Mouse (Mus musculus) cerebellum, adult 18-20 months (tissue): ENCODE results near the gene Prickle4.

Experiments used
- DNase-seq, 2 experiments: peaks; one replicate each; pipeline ENCODE4 v3.0.0; 2021

Gene Prickle4

GRCm38 (mm10) chr17:47704692-47705091 lies 10.2 kb upstream of the Prickle4 start:
- no peak for DNase-seq

DNA sequence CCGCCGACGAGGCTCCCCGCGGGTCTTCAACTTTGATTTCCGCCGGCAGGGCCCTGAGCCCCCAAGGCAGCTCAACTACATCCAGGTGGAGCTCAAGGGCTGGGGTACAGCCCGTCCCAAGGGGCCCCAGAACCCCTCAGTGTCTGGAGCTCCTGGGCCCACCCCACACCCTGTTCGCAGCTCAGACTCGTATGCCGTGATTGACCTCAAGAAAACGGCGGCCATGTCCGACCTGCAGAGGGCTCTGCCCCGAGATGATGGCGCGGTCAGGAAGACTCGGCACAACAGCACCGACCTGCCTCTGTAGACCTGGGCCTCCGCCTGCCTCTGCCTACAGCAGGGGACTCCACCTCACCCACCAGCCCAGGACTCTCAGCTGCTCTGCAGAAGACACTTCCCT lies 9.0 kb upstream of the Prickle4 start:
- DNase-seq: no peak

- DNase-seq: no peak
Measured at GRCm38 (mm10) chr17:47702548-47703345, 8.2 kb upstream of the Prickle4 start.

- DNase-seq: no peak
Measured at GRCm38 (mm10) chr17:47701793-47702192, 7.3 kb upstream of the Prickle4 start.

GRCm38 (mm10) chr17:47699055-47699454 lies 4.5 kb upstream of the Prickle4 start:
- no peak for DNase-seq

- DNase-seq: no peak
Measured at GRCm38 (mm10) chr17:47698156-47698555, 3.6 kb upstream of the Prickle4 start.

DNA sequence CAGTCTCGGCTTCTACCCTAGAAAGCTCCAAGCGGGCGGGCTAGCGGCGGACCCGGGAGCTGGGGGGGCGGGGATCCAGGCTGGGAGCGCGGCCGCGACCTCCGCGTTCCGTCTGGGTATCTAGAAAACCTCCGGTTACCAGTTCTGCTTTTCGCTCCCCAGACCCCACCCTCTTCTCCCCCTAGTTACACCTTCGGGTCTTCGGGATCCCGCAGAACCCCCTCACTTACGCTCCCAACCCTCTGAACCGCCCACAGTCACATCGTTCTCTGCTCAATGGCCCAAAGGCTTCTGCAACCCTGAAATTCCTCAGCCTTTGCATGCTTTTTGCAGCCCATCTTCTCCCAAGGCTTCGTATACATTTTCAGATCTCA lies 788 bp upstream of the Prickle4 start:
- no peak for DNase-seq

- DNase-seq: no peak
Measured at GRCm38 (mm10) chr17:47694442-47694502, 264 bp downstream of the Prickle4 start, which contains the start of gene Gm21981. Gm21981 (minus strand) TSS chr17:47694455.

DNA sequence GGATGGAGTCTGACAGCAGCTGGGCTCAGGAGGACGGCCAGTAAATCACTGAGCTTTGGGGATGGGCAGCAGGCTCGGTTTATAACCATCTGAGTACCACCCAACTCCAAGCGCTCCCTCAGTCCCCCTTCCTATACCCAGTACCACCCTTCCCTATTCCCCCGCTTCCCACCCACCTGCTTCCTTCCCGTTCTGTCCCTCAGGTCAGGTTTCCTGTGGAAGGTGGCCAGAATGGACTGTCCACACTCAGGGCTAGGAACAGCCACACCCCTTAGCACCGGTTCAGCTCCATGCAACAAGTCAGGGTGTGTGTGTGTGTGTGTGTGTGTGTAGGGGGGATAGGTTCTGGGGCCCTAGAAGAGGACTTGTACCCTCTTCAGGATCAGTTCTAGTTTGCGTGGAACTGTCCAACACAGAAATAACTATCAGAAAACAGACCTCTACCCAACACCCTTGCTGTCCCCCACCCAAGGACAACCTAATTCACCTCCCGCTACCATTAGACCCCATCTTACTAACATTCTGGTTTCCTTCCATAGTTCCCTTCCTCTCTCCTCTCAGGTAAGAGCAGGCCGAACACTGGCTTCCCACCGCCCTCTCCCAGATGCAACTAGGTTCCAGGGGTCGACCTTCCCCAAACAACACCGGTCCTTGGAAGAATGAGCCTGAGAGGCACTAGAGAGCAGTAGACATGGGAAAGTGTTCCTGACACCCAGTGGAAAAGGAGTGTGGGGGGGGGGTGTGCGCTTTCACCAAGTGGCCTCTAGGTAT lies 680 bp downstream of the Prickle4 start:
- DNase-seq: no peak

DNA sequence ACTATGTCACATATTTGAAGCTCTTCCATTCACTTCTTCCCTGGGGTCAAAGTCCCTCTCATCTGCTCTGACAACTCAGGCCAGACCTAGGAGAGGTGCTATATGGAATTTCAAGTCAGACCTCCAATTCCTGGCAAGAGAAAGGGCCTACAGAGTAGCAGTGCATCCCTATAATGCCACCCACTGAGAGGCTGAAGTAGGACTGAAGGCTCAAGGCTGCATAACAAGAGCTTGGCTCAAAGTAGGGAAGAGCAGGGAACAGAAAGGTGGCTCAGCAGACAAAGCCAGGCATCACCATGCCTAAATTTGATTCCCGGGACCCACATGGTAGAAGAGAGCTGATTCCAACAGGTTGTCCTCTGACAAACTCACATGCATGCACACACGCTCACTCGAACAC lies 2.9 kb downstream of the Prickle4 start:
- DNase-seq: no peak

DNA sequence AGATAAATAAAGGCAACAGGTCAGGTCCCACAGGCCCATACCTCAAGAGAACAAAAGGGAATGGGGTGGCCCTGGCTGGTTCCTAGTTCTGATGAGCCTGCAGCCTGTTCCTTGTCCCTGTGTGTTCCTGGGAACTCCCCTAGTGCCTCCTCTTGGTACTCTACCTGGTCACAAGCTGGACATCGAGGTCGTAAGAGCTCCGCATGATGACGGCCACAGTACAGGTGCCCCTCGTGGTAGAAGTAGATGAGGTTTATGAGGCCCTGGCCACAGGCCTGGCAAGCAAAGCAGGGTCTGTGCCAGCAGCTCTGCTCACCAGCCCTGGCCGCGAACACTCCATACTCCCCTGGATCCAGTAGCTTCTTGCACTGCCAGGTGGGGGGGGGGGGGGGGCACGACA lies 4.6 kb downstream of the Prickle4 start:
- DNase-seq: no peak

DNA sequence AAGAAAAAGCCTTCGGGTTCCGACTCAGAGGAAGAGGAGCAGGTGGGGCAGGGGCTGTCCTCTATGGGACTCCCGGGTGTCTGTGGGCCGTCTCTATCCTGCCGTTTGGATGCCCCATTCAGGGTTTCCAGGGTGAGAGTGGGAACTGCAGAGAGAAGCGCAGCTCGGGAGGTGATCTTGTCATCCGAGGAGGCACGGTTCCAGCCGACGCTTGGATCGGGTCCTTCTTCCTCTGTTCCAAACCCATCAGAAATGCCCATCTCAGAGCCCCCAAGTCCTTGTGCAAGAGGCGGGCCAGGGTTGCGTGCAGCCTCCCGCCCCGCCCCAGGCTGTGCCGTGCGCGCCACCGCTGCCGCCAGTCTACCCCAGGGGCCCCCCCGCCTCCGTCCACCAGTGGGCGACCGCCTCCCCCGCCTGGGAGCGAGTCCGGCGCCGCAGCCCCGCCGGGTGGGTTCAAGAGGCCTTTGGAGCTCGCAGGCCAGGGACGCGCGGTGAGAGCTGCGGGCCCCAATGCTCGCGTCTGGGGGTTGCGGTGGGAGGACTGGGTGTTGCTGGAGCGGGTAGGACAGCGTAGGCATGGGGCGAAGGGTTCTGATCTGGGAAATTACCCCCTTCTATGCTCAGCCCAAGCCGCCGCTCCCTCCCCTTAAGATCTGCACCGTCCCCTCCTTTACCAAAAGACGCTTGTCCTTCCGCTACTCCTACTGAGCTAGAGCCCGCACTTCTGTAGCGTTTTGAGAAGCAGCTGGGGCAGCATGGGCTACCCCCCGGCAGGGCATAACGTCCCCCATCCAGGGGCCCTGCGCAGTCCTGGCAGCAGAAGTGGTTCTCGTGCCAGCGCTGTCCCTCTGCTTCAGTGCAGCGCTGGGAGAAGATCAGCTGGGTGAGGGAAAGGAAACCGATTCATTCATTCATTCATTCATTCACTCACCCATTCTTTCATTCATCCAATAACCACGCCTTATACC lies 5.6 kb downstream of the Prickle4 start, which contains the start of gene Frs3:
TSS of gene Frs3 (plus strand) at position 423 of the 968 bp plus-strand sequence.
- DNase-seq: peak; percentile 82 to 83

DNA sequence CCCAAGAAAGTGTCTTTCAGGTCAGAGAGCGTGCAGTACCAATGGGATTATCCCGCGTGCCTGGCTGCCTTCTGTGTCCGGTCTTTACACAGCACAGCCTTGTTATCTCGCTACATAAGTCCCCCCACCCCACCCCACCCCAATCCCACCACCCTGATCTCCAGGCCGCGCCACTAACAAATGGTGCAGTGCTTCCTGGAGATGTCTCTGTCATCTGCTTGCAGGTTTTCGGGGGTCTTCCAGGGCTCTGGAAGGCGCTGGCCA lies 6.3 kb downstream of the Prickle4 start, which contains the start of gene Tomm6:
TSS of gene Tomm6 (minus strand) at position 43 of the 264 bp plus-strand sequence.
- DNase-seq: no peak

- DNase-seq: peak; percentile 96
Measured at GRCm38 (mm10) chr17:47687409-47688343, 6.9 kb downstream of the Prickle4 start.

- no peak for DNase-seq
Measured at GRCm38 (mm10) chr17:47682836-47683235, 11.7 kb downstream of the Prickle4 start.

GRCm38 (mm10) chr17:47678702-47679101 lies 15.8 kb downstream of the Prickle4 start:
- no peak for DNase-seq

GRCm38 (mm10) chr17:47678238-47678637 lies 16.3 kb downstream of the Prickle4 start:
- DNase-seq: no peak

DNA sequence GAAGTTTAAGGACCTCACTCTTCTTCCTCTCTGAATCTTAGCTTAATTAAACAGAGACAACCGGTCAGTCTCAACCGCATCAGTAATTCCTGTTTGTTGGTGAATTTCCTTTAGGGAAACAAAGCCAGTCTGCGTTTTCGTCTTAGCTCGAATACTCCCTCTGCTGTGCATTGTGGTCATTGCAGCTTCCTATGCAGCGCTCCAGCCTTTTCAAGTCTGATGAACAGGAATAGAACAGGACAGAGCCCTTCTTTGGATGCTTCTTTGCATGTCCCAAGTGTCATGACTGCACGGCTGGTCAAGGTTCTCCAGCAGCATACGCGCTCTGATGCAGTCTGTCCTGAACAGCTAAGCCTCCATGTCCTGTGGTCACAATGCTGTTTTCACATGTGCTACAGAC lies 18.0 kb downstream of the Prickle4 start:
- peak; percentile 72 to 75 for DNase-seq

GRCm38 (mm10) chr17:47672311-47673111 lies 22.0 kb downstream of the Prickle4 start:
- DNase-seq: peak; percentile 31 to 66

GRCm38 (mm10) chr17:47671988-47672310 lies 22.6 kb downstream of the Prickle4 start:
- DNase-seq: no peak

DNA sequence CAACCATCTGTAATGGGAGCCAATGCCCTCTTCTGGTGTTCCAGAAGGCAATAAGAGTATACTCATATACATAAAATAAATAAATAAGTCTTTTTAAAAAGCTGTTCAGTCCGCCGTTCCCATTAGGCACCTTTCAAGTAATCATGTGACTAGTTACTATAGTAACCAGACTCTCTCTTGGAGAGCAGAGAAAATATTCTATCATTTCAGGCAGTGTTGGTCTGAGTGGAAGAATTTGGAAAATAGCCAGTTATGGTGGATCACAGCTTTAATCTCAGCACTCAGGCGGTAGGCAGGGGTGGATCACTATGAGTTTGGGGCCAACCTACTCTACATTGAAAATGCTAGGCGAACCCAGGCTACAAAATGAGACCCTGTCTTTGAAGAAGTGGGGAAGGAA lies 25.4 kb downstream of the Prickle4 start:
- DNase-seq: no peak

DNA sequence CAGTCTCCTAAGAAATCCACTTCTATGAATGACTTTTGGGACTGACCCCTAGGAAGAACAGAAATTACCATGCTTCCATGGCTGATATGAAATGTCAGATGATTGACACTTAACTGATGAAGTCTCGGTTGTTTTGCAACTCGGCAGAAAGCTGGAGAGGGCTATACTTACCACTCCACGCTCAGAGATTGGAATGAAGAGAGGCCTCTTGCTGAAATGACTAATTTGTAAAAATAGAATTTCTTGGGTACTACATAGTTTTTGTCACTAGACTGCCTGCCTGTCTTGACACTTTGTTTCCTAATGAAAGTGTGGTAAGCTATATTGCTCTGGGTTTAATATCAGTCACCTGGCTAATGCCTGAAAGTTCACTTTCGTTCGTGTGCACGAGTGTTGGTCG lies 30.1 kb downstream of the Prickle4 start:
- no peak for DNase-seq
